Mouse (Mus musculus) stomach, postnatal 0 days (tissue): Measurements from ENCODE around the gene Josd1. TPM values are rescaled to one million over a fixed set of nuclear protein-coding genes. Genes with fewer than 3 reads are reported as not detected.

Source experiments
- ATAC-seq: fragments of 200-750 bp; cut with Nextera tagmentation; 2 replicates; pipeline ENCODE4 v1.8.0; 2017; ENCODE audit not compliant: low FRiP score, low TSS enrichment
- DNase-seq: peaks from one replicate; pipeline ENCODE4 v3.0.0-alpha.2; 2016; ENCODE audit warnings: low spot score
- H3K27ac ChIP-seq: fragments of 300-500 bp; sonication (generic); replicated peaks from 2 replicates; pipeline ENCODE4 v1.5.1; 2014; ENCODE audit warnings: mild to moderate bottlenecking, control low read depth
- H3K27me3 ChIP-seq: fragments of 300-500 bp; sonication (generic); 2 replicates; pipeline ENCODE4 v1.6.1; 2014; ENCODE audit warnings: low read length; ENCODE audit not compliant: control insufficient read depth, insufficient read depth
- H3K36me3 ChIP-seq: fragments of 300-500 bp; sonication (generic); 2 replicates; pipeline ENCODE4 v1.6.1; 2014; ENCODE audit warnings: low read length, mixed read lengths; ENCODE audit not compliant: control insufficient read depth, insufficient read depth
- H3K4me1 ChIP-seq: fragments of 300-500 bp; sonication (generic); replicated peaks from 2 replicates; pipeline ENCODE4 v1.6.1; 2014; ENCODE audit warnings: antibody characterized with exemption; ENCODE audit not compliant: control insufficient read depth, insufficient read depth
- H3K4me2 ChIP-seq: fragments of 300-500 bp; sonication (generic); replicated peaks from 2 replicates; pipeline ENCODE4 v1.6.1; 2014; ENCODE audit warnings: low read depth, mild to moderate bottlenecking, control low read depth, moderate library complexity
- H3K4me3 ChIP-seq: fragments of 300-500 bp; sonication (generic); 2 replicates; pipeline ENCODE4 v1.5.1; 2014; ENCODE audit warnings: low read depth, low read length, control low read depth
- H3K9ac ChIP-seq: fragments of 300-500 bp; sonication (generic); 2 replicates; pipeline ENCODE4 v1.6.1; 2014; ENCODE audit warnings: mild to moderate bottlenecking, low read length, control low read depth, mixed read lengths
- H3K9me3 ChIP-seq: fragments of 300-500 bp; sonication (generic); 2 replicates; pipeline ENCODE4 v1.6.1; 2016; ENCODE audit warnings: low read length; ENCODE audit not compliant: control insufficient read depth
- CTCF ChIP-seq: IDR thresholded peaks from 2 replicates; pipeline ENCODE4 v1.5.1; 2016; ENCODE audit warnings: antibody characterized with exemption, low read depth, mild to moderate bottlenecking, moderate library complexity
- EP300 ChIP-seq: optimal IDR thresholded peaks from 2 replicates; pipeline ENCODE3; 2016; ENCODE audit warnings: antibody characterized with exemption
- WGBS: fragments of 180-500 bp; shearing (Covaris S2); extraction: QIAGEN DNeasy Blood & Tissue Kit; methylation state at CpG from one replicate; pipeline ENCODE4 v1.1.7; 2014; 5-methylcytosine and 5-hydroxymethylcytosine counted together
- polyA plus RNA-seq: library from polyadenylated mRNA; unstranded; fragments of >200 nt; fragmentation: Nextera tagmentation; extraction: Ambion mirVana; gene quantifications from 2 replicates; pipeline ENCODE4 v1.2.1, GENCODE M21; 2015

Josd1 gene
- polyA plus RNA-seq, 1 experiment from 2014 or later, result 11.7 TPM

DNA sequence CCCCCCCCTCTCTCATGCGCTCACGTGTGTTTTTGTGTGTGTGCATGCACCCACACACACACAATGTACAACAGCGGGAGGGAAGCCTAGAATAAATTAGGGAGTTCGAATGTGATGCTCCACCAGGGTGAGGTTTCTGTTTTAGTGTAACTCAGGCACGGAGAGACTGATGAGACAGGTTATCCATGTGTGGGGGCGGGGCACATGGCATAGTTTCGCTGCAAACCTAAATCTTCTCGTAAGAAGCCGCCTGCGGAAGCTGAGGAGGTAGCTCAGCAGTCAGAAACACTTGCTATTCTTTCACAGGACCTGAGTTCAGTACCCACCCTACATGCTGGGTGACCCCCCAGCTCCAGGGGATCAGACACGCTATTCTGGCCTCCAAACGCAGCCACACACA is 39.6 kb downstream of the Josd1 start:
- 85% methylated on average over 12 of the region's 12 CpGs for WGBS

DNA sequence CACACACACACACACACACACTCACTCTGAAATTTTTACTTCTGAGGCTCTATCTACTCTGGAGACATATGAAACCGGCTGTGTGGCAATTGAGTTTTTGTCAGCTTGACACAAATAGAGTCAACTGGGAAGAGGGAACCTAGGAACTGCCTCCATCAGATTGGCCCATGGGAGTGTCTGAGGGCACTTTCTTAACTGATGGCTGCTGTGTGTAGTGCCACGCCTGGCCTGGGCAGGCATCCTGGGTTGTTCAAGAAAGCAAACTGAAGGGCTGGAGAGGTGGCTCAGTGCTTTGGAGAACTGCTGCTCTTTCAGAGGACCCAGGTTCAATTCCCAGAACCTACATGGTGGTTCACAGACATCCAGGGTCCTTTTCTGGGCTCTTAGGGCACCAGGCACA is 42.2 kb downstream of the Josd1 start:
- Histone ChIP-seq H3K9me3 (no peaks in the 10 kb centered on the region), H3K4me3 (no peak overlapping the region), H3K9ac (no peak overlapping the region), H3K27ac (no peak overlapping the region), H3K4me2 (no peak overlapping the region), H3K4me1 (no peaks in the 10 kb centered on the region), H3K36me3 (no peaks in the 10 kb centered on the region), H3K27me3 (no peaks in the 10 kb centered on the region)
- ATAC-seq (no peak), DNase-seq (no peak)
- no peak for TF ChIP-seq EP300
- TF ChIP-seq CTCF, result no peak
- WGBS, result 79% methylated on average over 2 of the region's 2 CpGs

More for the DNA sequence above, 39.6 kb downstream of the Josd1 start:
- Histone ChIP-seq H3K9ac (no peak overlapping the region), H3K36me3 (no peaks in the 10 kb centered on the region), H3K27me3 (no peaks in the 10 kb centered on the region), H3K4me2 (no peak overlapping the region), H3K9me3 (no peaks in the 10 kb centered on the region), H3K4me3 (no peak overlapping the region), H3K27ac (no peak overlapping the region), H3K4me1 (no peaks in the 10 kb centered on the region)
- DNase-seq (no peak), ATAC-seq (no peak)
- TF ChIP-seq CTCF (no peak), EP300 (no peak)

DNA sequence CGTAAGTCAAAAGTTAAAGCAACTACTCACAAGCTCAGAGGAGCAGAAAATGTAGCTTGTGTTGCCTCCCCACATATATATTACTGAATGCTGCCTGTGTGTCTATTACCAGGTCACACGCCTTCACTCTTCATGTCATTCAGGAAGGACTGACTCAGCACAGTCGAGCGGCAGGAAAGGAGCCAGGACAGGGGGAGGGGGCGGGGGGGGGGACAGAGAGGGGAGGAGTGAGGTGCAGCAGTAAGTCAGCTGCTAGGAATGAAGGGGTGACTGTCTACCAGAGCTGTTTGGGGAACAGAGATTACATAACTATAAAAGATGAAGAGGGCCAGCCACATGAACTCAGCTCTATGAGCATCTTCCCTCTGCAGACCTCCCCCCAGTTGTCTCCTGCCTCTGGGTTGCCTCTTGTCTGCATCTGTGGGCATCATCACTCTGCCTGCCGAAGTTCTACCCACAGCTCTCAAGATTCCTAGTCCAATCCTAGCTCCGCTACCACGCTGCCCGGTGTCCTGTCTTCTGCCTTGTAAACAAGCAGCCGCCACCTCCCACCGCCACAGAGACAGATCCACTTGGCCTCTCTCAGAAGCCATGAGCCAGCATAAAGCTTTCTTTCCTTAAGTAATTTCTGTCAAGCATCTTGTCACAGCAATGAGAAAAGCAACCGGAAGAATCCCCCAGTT is 46.4 kb downstream of the Josd1 start:
- Histone ChIP-seq H3K9me3 (no peaks in the 10 kb centered on the region), H3K4me2 (no peak overlapping the region), H3K36me3 (no peaks in the 10 kb centered on the region; the same call in 1 of the 2 replicates), H3K9ac (no peak overlapping the region), H3K27ac (no peak overlapping the region), H3K4me3 (no peak overlapping the region), H3K4me1 (no peaks in the 10 kb centered on the region), H3K27me3 (no peaks in the 10 kb centered on the region)
- no peak for TF ChIP-seq CTCF
- no peak for TF ChIP-seq EP300
- ATAC-seq, result no peak
- WGBS, result 56% methylated on average over 12 of the region's 12 CpGs
- no peak for DNase-seq

DNA sequence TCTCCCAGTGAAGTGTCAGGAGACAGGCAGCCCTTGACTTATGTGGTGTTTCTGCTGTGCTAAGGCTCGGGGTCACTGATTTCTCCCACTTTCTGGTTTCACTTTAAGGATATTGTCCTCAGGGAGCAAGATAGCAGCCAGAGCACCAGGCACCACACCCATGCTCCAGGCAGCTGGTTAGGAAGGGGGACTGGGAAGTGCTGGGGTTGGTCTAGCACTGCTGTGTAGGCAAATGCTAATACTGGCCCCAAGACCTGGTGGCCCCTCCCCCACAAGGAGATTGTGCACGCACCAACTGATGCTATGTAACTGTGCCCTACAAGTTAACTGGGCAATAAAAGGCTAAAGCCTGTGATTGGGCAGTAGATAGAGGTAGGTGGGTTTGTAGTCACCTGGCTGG is 57.2 kb downstream of the Josd1 start:
- TF ChIP-seq CTCF (no peak), EP300 (no peak)
- DNase-seq (no peak), ATAC-seq (no peak)
- Histone ChIP-seq H3K27ac (no peak overlapping the region), H3K4me2 (no peak overlapping the region), H3K4me3 (no peak overlapping the region), H3K27me3 (no peaks in the 10 kb centered on the region), H3K36me3 (no peaks in the 10 kb centered on the region; the same call in 1 of the 2 replicates), H3K9me3 (no peaks in the 10 kb centered on the region), H3K4me1 (no peaks in the 10 kb centered on the region), H3K9ac (no peak overlapping the region)
- 59% methylated on average over 2 of the region's 2 CpGs for WGBS

Other genes with a start within 250 kb of the Josd1 start
- 44.8 and 50.8 TPM in 2 replicates for gene Csnk1e, start 232.4 kb downstream of the Josd1 start, polyA plus RNA-seq
- gene Kcnj4, start 182.7 kb downstream of the Josd1 start, polyA plus RNA-seq, result not detected in 2 replicates
- 65.8 and 81.7 TPM in 2 replicates for gene Kdelr3, start 171.5 kb downstream of the Josd1 start, polyA plus RNA-seq
- gene Ddx17, start 141.2 kb downstream of the Josd1 start, polyA plus RNA-seq, result 15.5 and 17.1 TPM in 2 replicates
- gene Dmc1, start 82.8 kb downstream of the Josd1 start, polyA plus RNA-seq, result 1.6 and 1.7 TPM in 2 replicates
- 0.29 and 0.41 TPM in 2 replicates for gene Fam227a, start 29.0 kb downstream of the Josd1 start, polyA plus RNA-seq
- 30.2 and 31.2 TPM in 2 replicates for gene Cby1, start 28.7 kb downstream of the Josd1 start, polyA plus RNA-seq
- 186 and 196 TPM in 2 replicates for gene Tomm22, start 17.1 kb downstream of the Josd1 start, polyA plus RNA-seq
- gene Gtpbp1, start 2.9 kb upstream of the Josd1 start, polyA plus RNA-seq, result 13.3 and 17.1 TPM in 2 replicates
- gene Sun2, start 54.6 kb upstream of the Josd1 start, polyA plus RNA-seq, result 2.2 TPM in 2 replicates
- gene Dnal4, start 89.9 kb upstream of the Josd1 start, polyA plus RNA-seq, result 30.5 and 31.4 TPM in 2 replicates
- gene Nptxr, start 116.8 kb upstream of the Josd1 start, polyA plus RNA-seq, result 2.0 and 2.5 TPM in 2 replicates
- gene Npcd, start 146.3 kb upstream of the Josd1 start, polyA plus RNA-seq, result 0.81 TPM in 1 of 2 replicates, not detected in the other
- gene Cbx6, start 146.8 kb upstream of the Josd1 start, polyA plus RNA-seq, result 33.3 and 34.8 TPM in 2 replicates
- 18.2 and 18.5 TPM in 2 replicates for gene Apobec3, start 203.7 kb upstream of the Josd1 start, polyA plus RNA-seq